Mouse (Mus musculus) cerebellum, adult 8-10 months (tissue): Measurements from ENCODE around the gene Plscr1.

Experiments
- DNase-seq: peaks from one replicate; pipeline ENCODE4 v3.0.0; 2022

Plscr1 gene

DNA sequence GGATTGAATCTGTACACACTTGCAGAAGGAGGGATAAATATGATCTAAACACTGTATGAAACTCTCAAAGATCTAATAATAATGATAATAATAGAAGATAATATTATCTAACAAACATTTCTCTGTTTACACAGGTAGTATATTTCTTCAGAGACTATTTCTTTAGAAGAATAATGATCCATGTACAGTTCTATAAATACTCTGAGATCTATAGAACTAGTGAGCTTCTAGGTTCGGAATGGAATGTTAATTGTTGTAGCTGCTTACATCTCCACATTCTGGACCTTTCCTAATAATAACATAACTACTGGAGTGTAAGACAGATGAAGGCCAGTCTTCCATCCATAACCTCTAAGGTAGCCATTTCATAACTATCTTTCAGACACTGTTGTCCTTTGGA is 59.5 kb downstream of the Plscr1 start, which contains the start of gene 1700057G04Rik:
TSS of gene 1700057G04Rik (plus strand) at position 301 of the 400 bp plus-strand sequence.
- no peak for DNase-seq

DNA sequence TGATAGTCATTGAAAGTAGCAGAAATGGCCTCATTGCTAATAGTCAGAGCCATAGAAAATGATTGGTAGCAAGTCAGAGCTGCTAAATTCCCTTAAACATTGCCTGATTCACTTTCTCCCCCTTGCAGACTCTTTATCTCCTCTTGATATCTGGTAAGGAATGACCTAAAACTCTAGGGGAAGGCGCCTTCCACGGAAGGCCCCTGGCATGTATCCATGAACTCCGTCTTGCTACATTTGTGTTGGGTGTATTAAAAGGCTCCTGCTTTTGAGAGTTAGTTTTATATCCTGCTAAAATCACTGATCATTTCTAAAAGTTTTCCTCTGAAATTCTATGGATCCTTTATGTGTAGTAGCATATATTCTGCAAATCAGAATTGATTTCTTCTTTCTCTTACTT is 67.2 kb downstream of the Plscr1 start:
- no peak for DNase-seq
